In genomic region chr6:89644271-89645075, GRCm38 (mm10) we compare ENCODE assay signal across 8 mouse cellular contexts. TPM values are rescaled to one million over a fixed set of nuclear protein-coding genes. Genes with fewer than 3 reads are reported as not detected.
DNase-seq lines count a peak whose midpoint lies in the region; ATAC-seq lines count a peak whose summit lies in the region.

No protein-coding gene starts in this region.

- peak overlapping the region; percentile 84 to 94 for H3K27ac ChIP-seq in heart, embryonic 14.5 days (replicated peaks in 1 of 2; ENCODE audit: control insufficient read depth in 1 of 2, insufficient read depth in 1 of 2, low read depth in 2 of 2, low read length in 2 of 2)
- H3K27ac ChIP-seq in liver, embryonic 13.5 days, result peak overlapping the region; percentile 81
- H3K27ac ChIP-seq in stomach, embryonic 16.5 days (ENCODE audit: low read length), result peak overlapping the region; percentile 95

- DNase-seq in c-Kit-negative CD71-positive TER-119-positive erythroid progenitor cells, embryonic 14.5 days (ENCODE audit: low read depth, low spot score), result peak; percentile 60
- peak; percentile 57 for DNase-seq in fibroblast of lung, adult 2 months (ENCODE audit: low read depth)
- DNase-seq in kidney, postnatal 14 days, result peak; percentile 97
- peak; percentile 90 for DNase-seq in liver, embryonic 13.5 days
- DNase-seq in neural tube, embryonic 10.5 days (ENCODE audit: extremely low spot score, low spot score), result peak; percentile 95

- H3K27me3 ChIP-seq in heart, embryonic 14.5 days (ENCODE audit: control insufficient read depth, insufficient read depth, low read length), result no peaks in the 10 kb centered on the region
- H3K27me3 ChIP-seq in liver, embryonic 13.5 days, result no peaks in the 10 kb centered on the region
- no peaks in the 10 kb centered on the region for H3K27me3 ChIP-seq in stomach, embryonic 16.5 days (ENCODE audit: control insufficient read depth, insufficient read depth, low read length)

- no peaks in the 10 kb centered on the region for H3K36me3 ChIP-seq in heart, embryonic 14.5 days (ENCODE audit: control insufficient read depth, insufficient read depth, low read length)
- no peaks in the 10 kb centered on the region for H3K36me3 ChIP-seq in liver, embryonic 13.5 days
- no peaks in the 10 kb centered on the region for H3K36me3 ChIP-seq in stomach, embryonic 16.5 days (ENCODE audit: control insufficient read depth, insufficient read depth, low read length)

- under 1% methylated on average over 41 of the region's 41 CpGs for WGBS in heart, embryonic 14.5 days
- WGBS in liver, embryonic 13.5 days (ENCODE audit: insufficient replicate concordance), result under 1% methylated on average over 41 of the region's 41 CpGs
- WGBS in stomach, embryonic 16.5 days, result under 1% methylated on average over 41 of the region's 41 CpGs

- peak; percentile 77 for ATAC-seq in CD4-positive, CD25-positive, alpha-beta regulatory T cell, adult 4 months
- ATAC-seq in heart, embryonic 14.5 days (ENCODE audit: insufficient number of reproducible peaks, insufficient read depth, low FRiP score, low read depth), result peak; percentile 94
- peak; percentile 91 for ATAC-seq in liver, embryonic 13.5 days (ENCODE audit: low read depth)
- peak; percentile 95 for ATAC-seq in stomach, embryonic 16.5 days (ENCODE audit: insufficient read depth, low FRiP score)

- peak overlapping the region; percentile 67 to 81 for H3K4me3 ChIP-seq in heart, embryonic 14.5 days (ENCODE audit: control insufficient read depth in 1 of 2, insufficient read depth in 1 of 2, low read depth in 1 of 2, low read length in 2 of 2)
- H3K4me3 ChIP-seq in liver, embryonic 13.5 days (replicated peaks), result peak overlapping the region; percentile 65
- peak overlapping the region; percentile 75 for H3K4me3 ChIP-seq in stomach, embryonic 16.5 days (replicated peaks; ENCODE audit: low read length)

- peaks cover 3 to 7% of the 10 kb centered on the region in 2 experiments for H3K4me1 ChIP-seq in heart, embryonic 14.5 days (ENCODE audit: control insufficient read depth in 2 of 2, insufficient read depth in 2 of 2, low read length in 2 of 2)
- peaks cover 28% of the 10 kb centered on the region for H3K4me1 ChIP-seq in liver, embryonic 13.5 days (replicated peaks)
- 0 out of 2 replicates have a peak, but pooled peaks cover 7% of the 10 kb centered on the region for H3K4me1 ChIP-seq in stomach, embryonic 16.5 days (ENCODE audit: control insufficient read depth, insufficient read depth, low read length)

- H3K9ac ChIP-seq in heart, embryonic 14.5 days (ENCODE audit: low read length), result peak overlapping the region; percentile 68
- peak overlapping the region; percentile 62 for H3K9ac ChIP-seq in liver, embryonic 13.5 days
- H3K9ac ChIP-seq in stomach, embryonic 16.5 days (ENCODE audit: low read length), result peak overlapping the region; percentile 78

- H3K4me2 ChIP-seq in heart, embryonic 14.5 days (ENCODE audit: low read length), result peak overlapping the region; percentile 89
- H3K4me2 ChIP-seq in liver, embryonic 13.5 days, result peak overlapping the region; percentile 93
- H3K4me2 ChIP-seq in stomach, embryonic 16.5 days (ENCODE audit: low read depth, low read length), result peak overlapping the region; percentile 90

- H3K9me3 ChIP-seq in heart, embryonic 14.5 days (ENCODE audit: control insufficient read depth, low read length), result no peaks in the 10 kb centered on the region
- H3K9me3 ChIP-seq in liver, embryonic 13.5 days (replicated peaks), result no peaks in the 10 kb centered on the region
- no peaks in the 10 kb centered on the region for H3K9me3 ChIP-seq in stomach, embryonic 16.5 days (replicated peaks; ENCODE audit: control insufficient read depth, low read length)

RNA-seq across cellular contexts. Expression of gene Txnrd3, which starts 0.7 kb away (rescaled TPM):
- under 1 TPM; 0.30 to 0.48 TPM for polyA plus RNA-seq in CD4-positive, CD25-positive, alpha-beta regulatory T cell, adult 4 months (2017; shearing (Covaris generic))
- 14.3 and 15.4 TPM in 2 replicates for polyA plus RNA-seq in heart, embryonic 14.5 days (2014; fragmentation: Nextera tagmentation; extraction: Ambion mirVana)
- 4.0 and 4.2 TPM in 2 replicates for polyA plus RNA-seq in liver, embryonic 13.5 days (2015; fragmentation: Nextera tagmentation; extraction: Ambion mirVana)
- polyA plus RNA-seq in stomach, embryonic 16.5 days (2015; fragmentation: Nextera tagmentation; extraction: Ambion mirVana), result 6.6 and 8.0 TPM in 2 replicates

RNA-seq across cellular contexts. Expression of gene Chchd6, which starts 49.0 kb away (rescaled TPM):
- 1 to 10 TPM; 5.1 to 6.7 TPM for polyA plus RNA-seq in CD4-positive, CD25-positive, alpha-beta regulatory T cell, adult 4 months (2017; shearing (Covaris generic))
- 56.1 and 56.5 TPM in 2 replicates for polyA plus RNA-seq in heart, embryonic 14.5 days (2014; fragmentation: Nextera tagmentation; extraction: Ambion mirVana)
- 19.6 and 20.1 TPM in 2 replicates for polyA plus RNA-seq in liver, embryonic 13.5 days (2015; fragmentation: Nextera tagmentation; extraction: Ambion mirVana)
- polyA plus RNA-seq in stomach, embryonic 16.5 days (2015; fragmentation: Nextera tagmentation; extraction: Ambion mirVana), result 38.0 and 41.2 TPM in 2 replicates

Comparison
In these comparisons a context has a peak if more than half of its experiments do, and no peak if none do; other contexts are left out.
1. Peak in every context shown above with its lines: DNase-seq, ATAC-seq, H3K4me3 ChIP-seq and H3K27ac ChIP-seq.